Mouse (Mus musculus) heart, adult 8-10 months (tissue): ENCODE results near the gene 1500009C09Rik. TPM values are rescaled to one million over a fixed set of nuclear protein-coding genes. Genes with fewer than 3 reads are reported as not detected.
"Not testable (repeated sequence)": the region's sequence is repeated elsewhere in the genome, so short reads cannot be mapped to it uniquely, and the experiment has no call there.

Source experiments
- DNase-seq: peaks from one replicate; pipeline ENCODE4 v3.0.0; 2022; ENCODE audit warnings: low spot score
- total RNA-seq, 4 experiments: library from RNA; stranded (reverse); gene quantifications; 2 replicates each; pipeline ENCODE4 v1.2.4; 2022

The 1500009C09Rik gene
- total RNA-seq, 4 experiments from 2014 or later: not detected

DNA sequence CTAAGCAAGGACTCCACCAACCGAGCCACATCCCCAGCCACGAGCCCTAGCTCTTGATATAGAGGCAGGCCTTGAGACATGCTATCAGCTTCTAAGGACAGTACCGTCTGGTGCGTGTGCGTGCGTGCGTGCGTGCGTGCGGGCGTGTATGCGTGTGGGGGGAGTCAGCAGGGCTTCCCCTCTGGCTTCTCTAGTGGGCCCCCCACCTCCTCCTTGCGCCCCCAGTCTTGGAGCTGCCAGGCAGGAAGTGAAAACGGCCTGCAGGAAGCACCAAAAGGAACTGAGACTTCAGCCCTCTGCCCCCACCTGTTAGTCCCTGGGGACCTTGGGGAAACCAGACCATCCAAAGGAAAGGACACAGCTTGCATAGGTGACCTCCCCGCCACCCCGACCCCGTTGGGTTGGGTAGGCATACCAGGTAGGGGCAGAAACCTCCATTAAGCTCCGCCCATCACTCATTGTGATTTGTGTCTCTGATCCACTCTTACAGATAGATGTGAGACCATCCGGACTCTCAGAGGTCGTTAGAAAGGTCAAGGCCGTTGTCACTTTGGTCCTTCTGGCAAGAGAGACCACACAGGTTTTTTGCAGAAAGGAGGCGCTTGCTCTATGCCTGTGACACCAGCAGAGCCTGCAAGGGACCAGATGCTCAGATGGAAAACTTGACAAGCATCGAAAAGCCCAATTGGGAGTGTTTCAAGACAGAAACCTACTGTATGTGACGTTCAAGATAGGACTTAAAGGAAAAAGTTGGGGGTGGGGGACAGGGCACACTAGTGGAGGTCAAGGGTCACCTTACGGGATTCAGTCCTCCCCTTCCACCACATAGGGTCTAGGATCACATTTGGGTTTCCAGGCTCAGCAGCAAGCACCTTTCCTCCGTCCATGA is 33.2 kb upstream of the 1500009C09Rik start:
- no peak for DNase-seq

DNA sequence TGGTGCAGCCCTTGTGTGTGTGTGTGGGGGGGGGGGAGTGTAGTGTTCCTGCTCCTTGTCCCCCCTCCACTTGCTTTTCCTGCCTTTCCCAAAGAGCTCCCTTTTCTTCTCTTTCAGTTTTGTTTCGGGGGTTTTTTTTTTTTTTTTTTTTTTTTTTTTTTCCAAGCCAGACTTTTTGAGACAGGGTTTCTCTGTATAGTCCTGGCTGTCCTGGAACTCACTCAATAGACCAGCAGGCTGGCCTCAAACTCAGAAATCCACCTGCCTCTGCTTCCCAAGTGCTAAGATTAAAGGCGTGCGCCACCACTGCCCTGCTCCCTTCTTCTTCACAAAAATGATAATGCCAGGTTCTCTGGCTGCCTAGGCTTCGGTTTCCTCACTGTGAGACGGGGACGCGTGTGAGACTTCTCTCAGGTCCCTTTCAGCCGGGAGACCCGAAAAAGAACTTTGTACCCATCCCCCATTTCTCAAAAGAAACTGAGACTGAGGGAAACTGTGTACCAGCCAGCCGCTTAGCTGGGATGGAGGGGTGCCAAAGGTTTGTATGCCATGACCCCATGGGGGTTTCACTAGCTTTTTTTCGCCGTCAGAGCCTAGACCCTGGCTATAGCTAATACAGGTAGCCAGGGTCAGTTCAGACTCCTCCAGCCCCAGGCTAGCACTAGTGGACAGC is 32.1 kb upstream of the 1500009C09Rik start:
- no peak for DNase-seq

DNA sequence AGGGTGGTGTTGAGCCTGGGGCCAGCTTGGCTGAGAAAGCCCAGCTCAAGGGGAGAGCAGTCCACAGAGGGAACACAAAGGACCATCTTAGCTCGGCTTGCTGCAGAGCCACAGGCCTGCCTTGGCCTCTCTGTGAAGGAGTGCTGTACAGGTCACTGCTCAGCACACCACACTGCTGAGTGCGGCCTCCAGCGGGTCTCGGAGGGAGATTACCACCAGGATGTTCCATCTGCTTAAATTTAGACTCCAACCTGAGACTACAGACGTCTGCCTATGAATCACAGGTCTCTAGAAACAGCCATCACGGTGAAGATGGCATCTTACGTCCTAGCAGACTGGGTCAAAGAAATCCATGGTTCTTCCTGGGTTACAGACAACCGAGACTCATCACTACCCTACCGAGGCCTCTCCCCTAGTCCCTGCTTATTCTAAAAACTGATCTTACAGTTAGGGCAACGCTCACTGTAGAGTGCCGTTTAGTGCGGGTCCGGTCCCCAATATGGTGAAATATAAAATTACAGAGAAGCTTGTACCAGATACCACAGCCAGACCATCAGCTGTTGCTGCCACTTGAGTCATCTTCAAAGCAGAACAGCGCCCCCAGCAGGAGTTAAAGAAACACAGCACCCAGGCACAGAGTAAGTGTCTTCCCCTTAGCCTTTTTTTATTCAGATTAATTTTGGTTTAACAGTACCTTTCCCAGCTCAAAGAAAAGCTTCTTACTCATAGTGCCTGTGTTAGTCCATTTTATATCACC is 30.9 kb upstream of the 1500009C09Rik start:
- no peak for DNase-seq

DNA sequence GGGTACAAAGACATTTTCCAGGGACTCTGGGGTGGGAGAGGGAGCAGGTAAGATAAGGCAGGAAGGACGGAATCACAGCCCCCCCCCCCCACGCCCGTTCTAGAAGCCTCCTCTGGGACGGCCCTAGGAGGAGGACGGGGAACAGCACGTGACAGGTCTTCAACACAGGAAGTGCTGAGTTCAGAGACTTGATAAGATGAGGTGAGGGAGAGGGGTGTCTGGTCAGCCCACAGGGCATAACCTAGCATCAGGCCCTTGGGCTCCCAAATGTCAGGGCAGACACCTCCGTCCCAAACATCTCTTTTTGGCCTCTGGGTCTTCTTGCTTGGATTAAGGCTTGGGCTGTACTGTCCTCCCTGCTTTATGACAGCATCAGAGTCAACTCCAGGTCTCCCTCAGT is 28.9 kb upstream of the 1500009C09Rik start:
- DNase-seq: no peak

DNA sequence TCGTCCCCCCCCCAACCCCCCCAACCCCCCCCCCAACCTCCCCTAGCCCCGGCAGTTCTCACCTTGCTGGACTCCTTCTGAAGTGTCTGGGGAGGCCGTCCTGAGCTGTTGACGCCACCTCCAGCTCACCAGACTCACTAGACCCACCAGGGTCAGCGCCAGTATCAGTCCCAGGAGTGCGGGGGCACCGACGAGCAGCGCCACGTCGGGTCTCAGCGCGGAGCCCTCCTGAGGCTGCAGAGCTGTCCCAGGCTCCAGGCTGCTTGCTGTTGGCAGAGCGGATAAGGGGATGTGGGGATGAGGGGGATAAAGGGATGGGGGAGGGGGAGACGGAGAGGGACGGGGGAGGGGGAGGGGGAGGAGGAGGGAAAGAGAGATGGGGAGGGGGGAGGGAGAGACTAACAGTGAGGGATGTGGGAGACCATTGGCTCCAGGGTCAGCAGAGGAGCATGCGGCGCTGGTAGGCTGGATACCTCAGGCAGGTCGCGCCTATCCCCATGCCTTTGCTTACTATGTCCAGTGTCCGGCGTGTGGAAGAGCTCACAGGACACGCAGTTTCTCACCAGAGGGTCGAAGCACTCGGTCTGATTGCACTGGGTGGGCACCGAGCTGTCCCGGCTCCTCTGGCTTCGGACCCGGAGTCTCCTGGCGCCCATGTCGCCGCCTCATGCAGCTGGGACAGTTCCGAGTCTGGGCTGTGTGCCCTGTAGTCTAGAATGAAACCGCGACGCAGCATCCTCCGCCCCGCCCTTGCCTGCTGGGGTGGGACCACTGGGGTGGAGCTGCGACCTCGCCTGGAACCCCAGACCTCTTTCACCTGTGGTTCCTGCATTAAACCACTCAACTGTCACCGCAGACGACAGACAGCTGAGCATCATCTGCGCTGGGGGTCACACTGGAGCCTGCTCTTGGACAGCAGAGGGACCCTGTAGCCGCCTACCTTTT is 28.3 kb upstream of the 1500009C09Rik start, which contains the start of gene Tnfrsf13c:
TSS of gene Tnfrsf13c (minus strand) at position 713 of the 945 bp plus-strand sequence.
- no peak for DNase-seq

DNA sequence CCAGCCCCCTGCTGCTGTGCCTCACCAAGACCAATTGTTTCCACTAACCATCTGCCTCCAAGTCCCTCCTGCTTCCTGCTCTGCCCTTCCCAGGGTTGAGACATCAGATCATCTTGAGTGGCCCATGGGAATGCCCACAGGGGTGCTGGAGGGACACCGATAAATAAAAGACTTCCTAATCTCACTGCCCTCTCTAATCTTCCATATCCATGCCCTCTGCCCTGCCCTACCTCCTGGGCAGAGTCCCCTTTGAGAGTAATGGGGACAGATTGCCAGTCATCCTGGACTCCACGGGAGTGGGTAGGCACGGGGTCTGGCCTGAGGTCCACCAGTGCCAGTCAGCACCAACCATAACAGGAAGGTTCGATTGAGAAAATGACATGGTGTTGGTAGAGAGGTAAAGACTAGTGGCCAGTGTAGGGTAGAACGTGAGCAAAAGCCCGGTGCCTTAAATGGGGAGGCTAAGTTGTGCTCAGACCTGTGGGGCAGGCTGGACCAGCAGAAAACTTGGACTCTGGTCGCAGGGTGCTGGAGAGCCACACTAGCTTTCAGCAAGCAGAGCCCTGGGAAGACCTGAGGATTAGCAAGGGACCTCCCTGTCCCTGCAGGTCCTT is 27.5 kb upstream of the 1500009C09Rik start:
- no peak for DNase-seq

DNA sequence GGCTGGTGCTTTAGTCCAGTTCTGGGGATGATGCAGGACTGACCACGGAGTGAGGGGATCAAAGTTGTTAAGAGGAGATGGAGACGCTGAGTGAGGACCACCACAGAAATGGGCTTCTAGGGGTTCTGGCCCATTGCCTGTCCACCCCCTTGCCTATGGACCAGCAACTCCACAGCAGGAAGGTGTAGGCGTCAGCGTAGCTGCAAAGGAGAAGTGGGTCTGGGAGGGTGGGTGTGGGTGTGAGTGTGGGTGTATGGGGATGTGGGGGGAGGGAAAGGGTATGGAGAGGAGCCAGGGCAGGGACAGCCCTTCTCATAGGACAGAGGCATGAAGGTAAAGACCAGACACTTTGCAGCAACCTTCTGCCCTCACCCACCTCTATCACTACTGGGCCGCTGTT is 26.4 kb upstream of the 1500009C09Rik start:
- DNase-seq: no peak

DNA sequence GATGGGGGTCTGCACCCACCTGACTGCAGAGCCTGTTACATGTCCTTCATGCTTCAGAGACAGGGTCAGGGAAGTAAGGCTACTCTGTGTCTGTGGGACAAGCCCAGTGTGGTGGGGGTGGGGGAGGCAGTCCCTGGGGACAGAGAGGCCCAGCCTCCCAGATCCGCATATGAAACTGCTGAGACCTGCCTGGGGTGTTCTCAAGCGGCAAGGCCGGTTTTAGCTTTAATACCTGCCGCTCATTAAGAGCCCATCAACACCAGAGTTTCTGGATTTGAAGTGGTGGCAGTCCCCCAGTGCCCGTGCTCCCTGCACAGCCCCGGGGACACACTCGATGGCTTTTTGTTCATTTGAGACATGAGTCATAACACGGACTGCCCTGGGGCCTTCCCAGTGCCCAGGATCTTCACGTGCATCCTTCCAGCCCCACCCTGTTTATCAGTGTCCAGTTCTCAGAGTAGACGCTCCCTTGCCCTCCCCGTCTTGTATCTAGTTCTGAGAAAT is 22.6 kb upstream of the 1500009C09Rik start:
- DNase-seq: no peak

DNA sequence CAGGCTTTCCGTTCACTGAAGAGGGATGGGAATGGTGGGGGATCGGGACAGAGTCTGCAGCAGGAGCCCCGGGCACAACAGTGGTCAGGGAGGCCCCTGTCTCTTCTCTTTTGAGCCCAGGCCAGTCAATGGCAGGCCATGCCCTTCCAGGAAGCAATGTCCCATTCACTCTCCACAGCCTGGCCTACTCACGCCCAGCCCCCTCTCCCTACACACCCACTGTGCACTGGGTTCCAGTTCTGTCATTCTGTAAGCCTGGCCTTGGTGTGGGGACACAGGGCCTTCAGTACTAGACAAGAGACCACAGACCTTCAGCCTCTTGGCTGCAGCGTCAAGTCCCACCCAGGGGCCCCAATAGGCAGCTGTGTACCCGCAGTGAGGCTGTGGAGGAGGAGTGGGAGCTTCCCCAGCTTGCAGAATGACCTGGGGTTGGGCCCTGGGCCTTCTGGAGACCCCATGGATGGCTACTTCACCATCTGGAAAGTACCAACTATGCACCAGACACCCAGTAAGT is 22.0 kb upstream of the 1500009C09Rik start:
- DNase-seq: no peak

DNA sequence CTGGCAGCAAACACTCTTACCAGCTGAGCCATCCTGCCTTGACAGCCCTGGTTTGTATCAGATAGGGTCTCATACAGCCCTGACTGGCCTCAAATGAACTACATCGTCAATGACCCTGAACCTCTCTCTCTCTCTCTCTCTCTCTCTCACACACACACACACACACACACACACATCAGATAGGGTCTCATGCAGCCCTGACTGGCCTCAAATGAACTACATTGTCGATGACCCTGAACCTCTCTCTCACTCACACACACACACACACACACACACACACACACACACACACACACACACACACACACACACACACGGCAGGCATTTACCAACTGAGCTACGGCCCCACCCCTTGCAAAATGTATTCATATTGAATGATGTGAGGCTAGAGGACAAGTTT is 21.1 kb upstream of the 1500009C09Rik start:
- no peak for DNase-seq

DNA sequence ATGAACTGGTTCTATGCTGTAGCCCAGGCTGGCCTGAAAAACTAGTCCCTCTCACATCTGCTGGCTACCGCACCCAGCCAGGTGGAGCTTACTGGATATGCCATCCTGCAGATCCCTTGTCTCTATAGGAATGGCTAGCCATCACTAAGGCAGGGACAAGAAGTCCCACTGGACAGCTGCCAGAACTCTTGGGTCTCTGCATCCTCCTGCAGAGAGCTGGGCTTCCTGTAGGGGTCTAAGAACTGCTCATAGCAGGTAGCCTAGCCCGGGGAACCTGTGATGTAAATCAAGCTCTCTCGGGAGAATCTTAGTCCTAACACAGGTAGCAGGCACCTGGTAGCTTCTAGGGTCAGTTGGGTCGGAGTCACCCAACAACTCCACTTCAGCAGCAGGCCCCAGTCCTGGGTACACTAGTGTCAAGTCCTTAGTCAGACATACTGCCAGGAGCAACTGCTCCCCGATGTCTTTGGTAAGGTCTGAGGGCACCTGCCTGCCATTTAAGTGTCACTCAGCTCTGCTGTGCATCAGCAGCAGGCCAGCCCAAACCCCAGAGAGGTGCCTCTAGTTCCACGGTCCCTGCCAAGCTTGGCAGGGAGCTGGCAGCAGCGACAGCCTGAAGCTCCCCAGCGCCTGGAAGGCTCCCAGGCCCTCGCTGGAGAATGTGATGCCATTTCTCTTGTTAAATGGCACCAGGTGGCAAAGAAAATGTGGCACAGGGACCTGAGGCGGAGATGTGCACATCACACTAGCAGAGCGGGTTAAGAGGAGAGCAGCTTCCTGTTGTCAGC is 20.4 kb upstream of the 1500009C09Rik start:
- DNase-seq: no peak

DNA sequence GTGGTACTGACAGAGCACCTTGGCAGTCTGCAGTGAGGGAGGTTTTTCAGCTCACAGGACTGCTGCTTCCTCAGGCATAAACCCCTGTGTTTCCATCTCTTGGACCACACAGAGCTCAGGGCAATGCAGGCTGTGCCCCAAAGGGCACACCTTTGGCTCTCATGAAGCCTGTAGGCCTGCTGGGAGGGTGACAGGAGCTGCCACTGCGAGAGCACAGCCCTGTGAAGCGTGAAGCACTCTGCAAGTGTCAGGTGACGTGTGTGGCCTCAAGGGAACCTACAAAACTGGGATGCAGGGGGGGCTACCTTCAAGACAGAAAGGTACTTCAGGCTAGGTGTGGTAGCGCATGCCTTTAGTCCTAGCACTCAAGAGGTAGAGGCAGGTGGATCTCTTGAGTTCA is 19.5 kb upstream of the 1500009C09Rik start:
- no peak for DNase-seq

DNA sequence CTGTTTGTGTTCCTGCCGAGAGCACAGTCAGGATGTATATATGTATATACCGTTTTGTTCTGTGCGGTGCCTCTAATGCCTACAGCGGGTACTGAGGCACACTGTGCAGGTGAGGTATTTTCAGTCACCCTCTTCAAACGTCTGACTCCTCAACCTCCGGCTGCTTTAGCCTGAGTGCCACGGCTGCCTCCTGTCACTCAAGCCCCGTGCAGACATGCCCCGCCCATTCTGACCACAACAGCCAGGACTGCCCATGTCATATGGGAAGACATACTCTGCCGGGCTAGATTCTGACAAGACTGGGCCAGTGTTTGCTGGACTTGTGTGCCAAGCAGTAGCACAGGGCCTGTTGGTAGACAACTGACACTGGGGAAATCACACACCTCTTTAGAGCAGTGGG is 16.5 kb upstream of the 1500009C09Rik start:
- no peak for DNase-seq

DNA sequence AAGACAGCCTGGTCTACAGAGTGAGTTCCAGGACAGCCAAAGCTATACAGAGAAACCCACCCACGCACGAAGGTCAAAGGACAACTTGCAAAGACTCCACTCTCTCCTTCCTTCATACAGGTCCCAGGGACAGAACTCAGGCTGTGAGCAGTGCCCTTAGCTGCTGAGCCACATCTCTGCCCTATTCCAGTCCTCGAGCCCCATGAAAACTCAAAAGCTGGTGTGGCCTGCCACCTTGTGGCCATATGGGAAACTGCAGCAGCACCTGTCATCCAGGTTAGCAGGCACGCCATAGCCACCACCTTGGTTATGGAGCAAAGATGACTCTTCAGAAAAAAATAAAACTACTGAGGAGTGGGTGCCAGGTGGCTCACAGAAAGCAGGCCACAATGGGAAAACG is 15.6 kb upstream of the 1500009C09Rik start:
- peak; percentile 78 for DNase-seq

DNA sequence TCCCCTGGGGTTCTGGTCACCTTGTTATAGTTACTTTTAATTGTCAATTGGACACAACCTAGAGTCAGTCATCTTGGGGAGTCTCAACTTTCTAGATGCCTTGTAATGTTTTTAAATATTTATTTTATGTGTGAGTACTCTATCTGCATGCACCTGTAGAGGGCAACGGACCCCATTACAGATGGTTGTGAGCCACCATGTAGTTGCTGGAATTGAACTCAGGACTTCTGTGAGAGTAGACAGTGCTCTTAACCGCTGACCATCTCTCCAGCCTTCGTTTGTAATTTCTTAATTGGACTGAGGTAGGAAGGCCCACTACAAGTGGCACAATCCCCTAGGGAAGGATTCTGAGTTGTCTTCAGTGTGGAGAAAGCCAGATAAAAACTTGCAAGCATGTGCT is 8.9 kb upstream of the 1500009C09Rik start:
- DNase-seq: no peak

DNA sequence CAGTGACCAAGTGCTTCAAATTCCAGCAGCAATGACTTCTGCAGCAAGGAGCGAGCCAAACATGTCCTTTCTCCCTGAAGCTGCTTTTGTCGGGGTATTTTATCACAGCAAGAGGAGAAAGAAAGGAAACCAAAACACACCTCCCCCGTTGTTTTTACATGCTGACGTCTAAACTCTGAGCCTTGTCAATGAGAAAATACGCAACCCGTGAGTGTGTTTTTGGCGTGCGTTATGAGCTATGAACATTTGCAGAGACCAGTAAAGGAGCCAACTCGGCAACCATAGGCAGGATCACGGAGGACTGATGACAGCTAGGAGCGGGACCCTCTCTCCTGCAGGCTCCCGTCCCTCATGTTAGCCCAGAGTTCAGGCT is 8.5 kb upstream of the 1500009C09Rik start:
- no peak for DNase-seq

DNA sequence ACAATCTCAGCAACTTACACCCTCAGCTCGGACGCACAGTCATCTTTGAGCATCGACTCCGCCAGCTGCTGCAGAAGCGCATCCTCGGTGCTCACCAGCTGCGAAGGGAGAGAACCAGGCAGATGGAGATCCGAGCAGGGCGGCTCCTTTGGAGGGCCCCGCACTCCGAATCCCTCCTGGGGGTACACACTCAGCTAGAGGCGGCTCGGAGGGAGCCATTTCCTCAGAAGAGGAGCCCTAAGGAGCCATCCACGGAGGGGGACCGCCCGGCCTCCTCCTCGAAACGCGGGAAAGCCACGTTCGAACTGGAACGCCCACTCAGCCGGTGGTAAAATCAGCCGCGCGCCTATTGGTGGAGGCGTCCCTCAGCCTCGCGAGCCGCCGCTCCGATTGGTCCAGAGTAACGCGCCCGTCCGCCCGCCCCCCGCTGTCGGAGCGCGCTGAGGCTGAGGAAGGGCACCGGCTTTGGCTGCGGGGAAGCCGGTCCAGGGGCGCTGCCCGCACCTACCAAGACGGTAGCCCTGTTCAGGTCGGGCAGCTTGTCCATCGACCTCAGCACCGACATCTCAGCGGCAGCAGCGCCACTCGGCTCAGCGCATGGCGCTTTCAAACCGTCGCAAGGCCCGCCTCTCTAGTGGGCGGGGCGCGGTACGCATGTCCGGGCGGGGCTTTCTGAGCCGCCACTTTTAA is 7.9 kb upstream of the 1500009C09Rik start, which contains the start of gene Cenpm:
TSS of gene Cenpm (minus strand) at position 634 of the 690 bp plus-strand sequence.
- DNase-seq: peak; percentile 91

DNA sequence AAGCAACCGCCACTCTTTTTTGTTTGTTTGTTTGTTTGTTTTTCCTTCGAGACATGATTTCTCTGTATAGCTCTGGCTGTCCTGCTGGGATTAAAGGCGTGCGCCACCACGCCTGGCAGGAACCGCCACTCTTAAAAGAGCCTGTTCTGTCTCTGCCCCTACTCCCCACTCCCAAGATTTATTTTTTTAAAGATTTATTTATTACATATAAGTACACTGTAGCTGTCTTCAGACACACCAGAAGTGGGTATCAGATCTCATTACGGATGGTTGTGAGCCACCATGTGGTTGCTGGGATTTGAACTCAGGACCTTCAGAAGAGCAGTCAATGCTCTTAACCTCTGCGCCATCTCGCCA is 7.4 kb upstream of the 1500009C09Rik start:
- DNase-seq: not testable (repeated sequence)
